Mouse (Mus musculus) right cerebral cortex, postnatal 25 days (tissue): ENCODE results near the gene Krtap16-1.

ENCODE experiments used
- DNase-seq: peaks from one replicate; pipeline ENCODE4 v3.0.0; 2022

The Krtap16-1 gene

GRCm38 (mm10) chr11:99937751-99938264 lies 48.6 kb downstream of the Krtap16-1 start:
- no peak for DNase-seq

GRCm38 (mm10) chr11:99935991-99936390 lies 50.4 kb downstream of the Krtap16-1 start, which contains the start of gene Krtap31-2:
Gene Krtap31-2, plus strand, starts transcription at chr11:99936291.
- no peak for DNase-seq
